Mouse (Mus musculus) myocyte (in vitro differentiated cells): ENCODE data around the gene Plxna2. TPM values are rescaled to one million over a fixed set of nuclear protein-coding genes. Genes with fewer than 3 reads are reported as not detected.

Experiments
- H3K27me3 ChIP-seq: one replicate; pipeline ENCODE4 v1.6.1; 2011; ENCODE audit not compliant: control insufficient read depth, insufficient read depth, insufficient read length
- H3K36me3 ChIP-seq: one replicate; pipeline ENCODE4 v1.6.1; 2011; ENCODE audit not compliant: control insufficient read depth, insufficient read depth
- H3K4me2 ChIP-seq: one replicate; pipeline ENCODE4 v1.6.1; 2011; ENCODE audit warnings: low read depth, control low read depth
- H3K4me3 ChIP-seq: one replicate; pipeline ENCODE4 v1.5.1; 2011; ENCODE audit warnings: mild to moderate bottlenecking, control low read depth, moderate library complexity
- H3K79me2 ChIP-seq: one replicate; pipeline ENCODE4 v1.6.1; 2011; ENCODE audit not compliant: control insufficient read depth, insufficient read depth
- H3ac ChIP-seq: one replicate; pipeline ENCODE4 v1.6.1; 2011; ENCODE audit not compliant: control insufficient read depth, insufficient read length
- CEBPB ChIP-seq: IDR thresholded peaks from 2 replicates; pipeline ENCODE4 v1.6.1; 2011; ENCODE audit warnings: mild to moderate bottlenecking, moderate library complexity; ENCODE audit not compliant: poor library complexity, insufficient read depth, severe bottlenecking
- E2F4 ChIP-seq: IDR thresholded peaks from one replicate; pipeline ENCODE4 v1.6.1; 2011; ENCODE audit warnings: mild to moderate bottlenecking, control low read depth, moderate library complexity; ENCODE audit not compliant: insufficient read depth
- MAX ChIP-seq: IDR thresholded peaks from one replicate; pipeline ENCODE4 v1.6.1; 2011; ENCODE audit warnings: low read depth, mild to moderate bottlenecking, control low read depth
- MYOD1 ChIP-seq, 3 experiments: IDR thresholded peaks; one replicate each; pipeline ENCODE4 v1.6.1; 2011; ENCODE audit warnings: control low read depth in 2 of 3, low read depth in 2 of 3, mild to moderate bottlenecking in 2 of 3, moderate library complexity in 1 of 3; ENCODE audit not compliant: insufficient read length in 2 of 3, control insufficient read depth in 1 of 3
- MYOG ChIP-seq, 3 experiments: IDR thresholded peaks; one replicate each; pipeline ENCODE4 v1.6.1; 2011; ENCODE audit warnings: control low read depth in 2 of 3, low read depth in 2 of 3, mild to moderate bottlenecking in 2 of 3; ENCODE audit not compliant: insufficient read length in 2 of 3, control insufficient read depth in 1 of 3, insufficient read depth in 1 of 3
- POLR2A ChIP-seq: IDR thresholded peaks from one replicate; pipeline ENCODE4 v1.6.1; 2011; ENCODE audit warnings: low read depth, mild to moderate bottlenecking, control low read depth, moderate library complexity; ENCODE audit not compliant: insufficient read length
- POLR2AphosphoS2 ChIP-seq: IDR thresholded peaks from one replicate; pipeline ENCODE4 v1.6.1; 2011; ENCODE audit warnings: low read depth, control low read depth; ENCODE audit not compliant: insufficient read length
- REST ChIP-seq: IDR thresholded peaks from one replicate; pipeline ENCODE4 v1.6.1; 2011; ENCODE audit warnings: mild to moderate bottlenecking, control low read depth, moderate library complexity; ENCODE audit not compliant: insufficient read depth, insufficient read length
- SRF ChIP-seq: IDR thresholded peaks from one replicate; pipeline ENCODE4 v1.6.1; 2011; ENCODE audit warnings: low read depth; ENCODE audit not compliant: control insufficient read depth, insufficient read length
- TCF12 ChIP-seq: IDR thresholded peaks from one replicate; pipeline ENCODE4 v1.6.1; 2011; ENCODE audit warnings: mild to moderate bottlenecking, control low read depth; ENCODE audit not compliant: poor library complexity, insufficient read depth, severe bottlenecking
- TCF3 ChIP-seq: IDR thresholded peaks from one replicate; pipeline ENCODE4 v1.6.1; 2011; ENCODE audit warnings: low read depth, control low read depth; ENCODE audit not compliant: insufficient read length
- USF1 ChIP-seq: IDR thresholded peaks from one replicate; pipeline ENCODE4 v1.6.1; 2011; ENCODE audit warnings: low read depth, mild to moderate bottlenecking, control low read depth, moderate library complexity
- polyA plus RNA-seq: library from polyadenylated mRNA; unstranded; fragments of >200 nt; fragmentation: generic; extraction: Trizol; gene quantifications from one replicate; pipeline ENCODE4 v1.2.1, GENCODE M21; 2012; ENCODE audit warnings: missing spikeins

Plxna2 gene
- polyA plus RNA-seq, 1 experiment: 3.6 TPM

DNA sequence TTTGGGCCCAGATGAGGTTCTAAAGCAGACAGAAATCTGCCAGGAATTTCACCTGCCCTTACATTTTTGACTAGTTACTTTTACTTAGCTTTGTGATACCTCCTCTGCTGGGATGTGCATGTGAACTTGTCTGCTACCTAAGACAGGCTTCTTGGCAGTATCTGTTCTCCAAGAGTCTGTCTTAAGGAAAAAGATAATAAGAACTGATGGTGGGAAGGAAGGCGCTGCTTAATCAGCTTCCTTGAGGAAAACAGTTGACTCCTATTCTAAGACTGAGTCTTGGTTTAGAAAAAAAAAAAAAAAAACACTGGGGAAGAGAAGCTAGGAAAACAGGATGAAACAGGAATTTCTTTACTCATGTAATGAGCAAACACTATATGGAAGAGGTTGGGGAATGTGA, 14.0 kb downstream of the Plxna2 start:
- Histone ChIP-seq H3K27me3 (no peaks in the 10 kb centered on the region), H3ac (no peak overlapping the region), H3K36me3 (no peaks in the 10 kb centered on the region), H3K79me2 (peaks cover 5% of the 10 kb centered on the region), H3K4me3 (no peak overlapping the region), H3K4me2 (no peak overlapping the region)
- no peak for TF ChIP-seq CEBPB
- no peak for TF ChIP-seq SRF
- TF ChIP-seq TCF3: no peak
- no peak for TF ChIP-seq USF1

DNA sequence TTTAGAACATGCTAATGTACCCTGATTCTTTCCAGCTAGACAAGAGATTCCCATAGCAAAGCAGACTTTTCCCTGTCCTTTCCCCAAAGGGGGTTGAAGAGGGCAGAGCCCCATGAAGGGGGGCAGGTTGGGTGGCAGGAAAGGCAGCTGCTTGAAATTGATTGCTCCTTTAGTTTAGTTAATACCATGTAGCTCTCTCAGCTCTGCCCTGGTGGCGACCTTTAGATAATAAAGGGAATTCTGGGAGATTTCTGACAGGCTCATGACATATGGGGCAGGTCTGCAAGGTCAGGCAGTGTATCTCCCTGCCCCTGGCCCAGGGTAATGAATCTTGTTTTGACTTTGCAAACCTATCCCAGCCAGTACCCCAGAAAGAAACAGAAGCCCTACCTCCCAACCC, 17.4 kb downstream of the Plxna2 start:
- Histone ChIP-seq H3K27me3 (no peaks in the 10 kb centered on the region), H3K79me2 (no peaks in the 10 kb centered on the region), H3K4me3 (no peak overlapping the region), H3K36me3 (no peaks in the 10 kb centered on the region), H3K4me2 (no peak overlapping the region), H3ac (no peak overlapping the region)
- no peak for TF ChIP-seq POLR2A
- no peak for TF ChIP-seq TCF3
- TF ChIP-seq POLR2AphosphoS2: no peak
- no peak for TF ChIP-seq USF1
- TF ChIP-seq MAX: no peak
- no peak for TF ChIP-seq E2F4
- no peak for TF ChIP-seq MYOG (IDR thresholded peaks at IDR 0.05; ENCODE audit: control insufficient read depth in 1 of 3, insufficient read depth in 1 of 3, insufficient read length in 2 of 3, low read depth in 2 of 3)
- TF ChIP-seq CEBPB: no peak
- TF ChIP-seq SRF: no peak
- no peak for TF ChIP-seq TCF12
- TF ChIP-seq REST: no peak
- TF ChIP-seq MYOD1 (IDR thresholded peaks at IDR 0.05; ENCODE audit: control insufficient read depth in 1 of 3, insufficient read length in 2 of 3, low read depth in 2 of 3): no peak

DNA sequence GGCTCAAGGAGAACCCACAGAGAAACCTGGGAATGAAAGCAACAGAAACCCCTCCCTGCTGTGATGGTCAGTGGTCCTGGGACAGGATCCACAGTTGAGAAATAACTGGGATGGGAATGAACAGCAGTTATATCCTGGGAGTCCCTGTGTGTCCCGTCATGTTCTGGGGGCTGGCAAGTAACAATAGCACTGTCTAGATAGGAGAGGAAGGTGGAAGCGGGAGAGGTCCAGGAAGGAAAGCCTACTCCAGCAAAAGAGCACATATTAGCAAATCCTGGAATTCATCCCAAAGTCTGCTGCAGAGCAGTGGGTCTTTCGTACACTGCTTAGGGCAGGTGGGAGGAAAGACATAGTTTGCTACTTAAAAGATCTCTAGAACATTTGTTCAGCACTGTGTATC, 17.9 kb downstream of the Plxna2 start:
- Histone ChIP-seq H3K36me3 (no peaks in the 10 kb centered on the region), H3K4me2 (no peak overlapping the region), H3K27me3 (no peaks in the 10 kb centered on the region), H3ac (no peak overlapping the region), H3K4me3 (no peak overlapping the region), H3K79me2 (no peaks in the 10 kb centered on the region)
- TF ChIP-seq TCF3 (no peak), CEBPB (no peak), USF1 (no peak), MYOG (IDR thresholded peaks at IDR 0.05; ENCODE audit: control insufficient read depth in 1 of 3, insufficient read depth in 1 of 3, insufficient read length in 2 of 3, low read depth in 2 of 3) (no peak), MYOD1 (IDR thresholded peaks at IDR 0.05; ENCODE audit: control insufficient read depth in 1 of 3, insufficient read length in 2 of 3, low read depth in 2 of 3) (no peak), TCF12 (no peak), POLR2AphosphoS2 (no peak)

DNA sequence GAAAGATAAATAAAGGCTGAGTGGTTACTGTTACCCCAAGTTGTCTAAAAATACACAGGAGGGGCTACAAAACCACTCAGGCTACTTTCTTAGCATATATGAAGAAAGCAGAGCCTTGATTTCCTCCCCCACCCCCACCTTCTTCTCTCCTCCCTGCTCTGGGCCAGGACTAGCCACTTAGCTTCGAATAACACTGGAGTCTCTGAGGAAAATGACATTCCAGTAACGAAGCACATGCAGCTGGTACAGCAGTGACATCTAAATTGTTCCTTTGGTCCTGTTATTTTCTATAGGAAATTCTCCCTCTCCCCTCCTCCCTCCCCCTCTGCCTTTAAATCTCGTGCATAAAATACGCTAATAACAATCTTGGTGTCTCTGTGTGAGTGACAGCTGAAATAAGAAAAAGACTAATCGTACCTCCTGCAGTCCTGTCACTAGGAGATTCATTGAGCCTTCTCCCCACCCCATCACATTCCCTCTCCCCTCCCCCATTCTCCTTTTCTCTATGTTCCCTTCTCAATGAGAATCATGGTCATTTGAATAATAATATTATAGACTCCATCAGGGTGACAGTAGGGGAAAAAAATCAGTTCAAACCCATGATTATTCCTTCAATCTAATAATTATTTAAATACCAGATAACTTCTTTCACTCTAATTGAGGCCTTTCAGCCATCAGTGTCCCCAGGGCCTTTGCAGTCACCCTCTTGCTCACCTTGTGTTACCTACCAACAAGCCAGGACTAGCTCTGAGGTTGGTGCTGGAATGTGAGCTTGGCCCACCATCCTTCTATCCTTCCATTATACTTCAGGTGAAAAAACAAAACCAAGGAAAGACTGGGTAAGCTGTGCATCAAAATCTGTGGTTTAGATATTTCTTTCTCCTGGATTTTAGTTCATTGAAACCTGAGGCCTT, 19.6 kb downstream of the Plxna2 start:
- Histone ChIP-seq H3ac (no peak overlapping the region), H3K36me3 (no peaks in the 10 kb centered on the region), H3K27me3 (no peaks in the 10 kb centered on the region), H3K79me2 (no peaks in the 10 kb centered on the region), H3K4me2 (no peak overlapping the region), H3K4me3 (no peak overlapping the region)
- TF ChIP-seq REST (no peak), USF1 (no peak), POLR2AphosphoS2 (no peak), TCF12 (no peak), MYOG (IDR thresholded peaks at IDR 0.05; ENCODE audit: control insufficient read depth in 1 of 3, insufficient read depth in 1 of 3, insufficient read length in 2 of 3, low read depth in 2 of 3) (no peak), TCF3 (no peak), E2F4 (no peak), POLR2A (no peak), MAX (no peak), SRF (no peak), CEBPB (no peak), MYOD1 (IDR thresholded peaks at IDR 0.05; ENCODE audit: control insufficient read depth in 1 of 3, insufficient read length in 2 of 3, low read depth in 2 of 3) (no peak)
